Mouse (Mus musculus) limb, embryonic 14.5 days (tissue): ENCODE measurements around the gene Fes. TPM values are rescaled to one million over a fixed set of nuclear protein-coding genes. Genes with fewer than 3 reads are reported as not detected.

ENCODE experiments used
- ATAC-seq: fragments of 200-750 bp; cut with Nextera tagmentation; 2 replicates; pipeline ENCODE4 v1.8.0; 2017; ENCODE audit warnings: low read depth, moderate number of reproducible peaks, moderate TSS enrichment; ENCODE audit not compliant: low FRiP score
- DNase-seq: peaks from one replicate; pipeline ENCODE4 v3.0.0-alpha.2; 2015; ENCODE audit warnings: low spot score
- H3K27ac ChIP-seq: fragments of 300-500 bp; sonication (generic); replicated peaks from 2 replicates; pipeline ENCODE4 v1.5.1; 2014; ENCODE audit warnings: low read depth, mild to moderate bottlenecking, low read length, moderate library complexity, mixed read lengths
- H3K27me3 ChIP-seq: fragments of 300-500 bp; sonication (generic); 2 replicates; pipeline ENCODE4 v1.6.1; 2014; ENCODE audit warnings: low read length, mixed read lengths; ENCODE audit not compliant: control insufficient read depth, insufficient read depth
- H3K36me3 ChIP-seq: fragments of 300-500 bp; sonication (generic); 2 replicates; pipeline ENCODE4 v1.6.1; 2014; ENCODE audit warnings: mild to moderate bottlenecking, low read length, moderate library complexity, mixed read lengths; ENCODE audit not compliant: control insufficient read depth, insufficient read depth
- H3K4me1 ChIP-seq: fragments of 300-500 bp; sonication (generic); 2 replicates; pipeline ENCODE4 v1.6.1; 2014; ENCODE audit warnings: antibody characterized with exemption, low read length, mixed read lengths; ENCODE audit not compliant: control insufficient read depth, insufficient read depth
- H3K4me2 ChIP-seq: fragments of 300-500 bp; sonication (generic); replicated peaks from 2 replicates; pipeline ENCODE4 v1.6.1; 2014; ENCODE audit warnings: low read depth, mild to moderate bottlenecking, low read length, moderate library complexity; ENCODE audit not compliant: severe bottlenecking
- H3K4me3 ChIP-seq: fragments of 300-500 bp; sonication (generic); replicated peaks from 2 replicates; pipeline ENCODE4 v1.5.1; 2014; ENCODE audit warnings: low read length
- H3K9ac ChIP-seq: fragments of 300-500 bp; sonication (generic); 2 replicates; pipeline ENCODE4 v1.6.1; 2014; ENCODE audit warnings: mild to moderate bottlenecking, low read depth, low read length, moderate library complexity; ENCODE audit not compliant: severe bottlenecking
- H3K9me3 ChIP-seq: fragments of 300-500 bp; sonication (generic); 2 replicates; pipeline ENCODE4 v1.6.1; 2016; ENCODE audit warnings: low read length; ENCODE audit not compliant: control insufficient read depth
- POLR2A ChIP-seq: fragments of 200-500 bp; IDR thresholded peaks from 2 replicates; pipeline ENCODE4 v1.8.0; 2012; ENCODE audit warnings: inconsistent platforms, mild to moderate bottlenecking, moderate library complexity, borderline replicate concordance; ENCODE audit not compliant: insufficient read depth, insufficient read length; ENCODE audit errors: extremely low read depth
- WGBS: fragments of 180-500 bp; shearing (Covaris S2); extraction: QIAGEN DNeasy Blood & Tissue Kit; methylation state at CpG from one replicate; pipeline ENCODE4 v1.1.7; 2014; 5-methylcytosine and 5-hydroxymethylcytosine counted together
- polyA plus RNA-seq, 2 experiments: library from polyadenylated mRNA; depleted of rRNA in 1 of 2; stranded (reverse) in 1 of 2; unstranded in 1 of 2; fragments of >200 nt; fragmentation: Nextera tagmentation in 1 of 2; extraction: Ambion mirVana in 1 of 2; gene quantifications; 2 replicates each; pipeline versions ENCODE4 v1.2.1 to v1.2.3; 2012 to 2014

Fes gene
- polyA plus RNA-seq, 2 experiments = 12.6 to 23.5 TPM

- no peak for TF ChIP-seq POLR2A
- Histone ChIP-seq H3K9me3 (no peaks in the 10 kb centered on the region), H3K9ac (no peak overlapping the region), H3K27me3 (no peaks in the 10 kb centered on the region), H3K4me3 (no peak overlapping the region), H3K27ac (no peak overlapping the region), H3K4me2 (no peak overlapping the region), H3K4me1 (peaks cover 3% of the 10 kb centered on the region; the same call in 1 of the 2 replicates), H3K36me3 (peaks cover 81% of the 10 kb centered on the region)
- ATAC-seq = no peak
- DNase-seq = no peak
- 91% methylated on average over 4 of the region's 4 CpGs for WGBS
Measured at GRCm38 (mm10) chr7:80394600-80394999, 6.9 kb upstream of the Fes start.

GRCm38 (mm10) chr7:80392119-80392518 is 4.4 kb upstream of the Fes start:
- 91% methylated on average over 13 of the region's 15 CpGs for WGBS
- no peak for DNase-seq
- Histone ChIP-seq H3K4me1 (peaks cover 16% of the 10 kb centered on the region), H3K4me3 (no peak overlapping the region), H3K9me3 (no peaks in the 10 kb centered on the region), H3K36me3 (peaks cover 73% of the 10 kb centered on the region), H3K27me3 (no peaks in the 10 kb centered on the region), H3K4me2 (no peak overlapping the region), H3K9ac (no peak overlapping the region), H3K27ac (no peak overlapping the region)
- no peak for TF ChIP-seq POLR2A
- ATAC-seq = no peak

- Histone ChIP-seq H3K36me3 (peaks cover 42% of the 10 kb centered on the region), H3K4me1 (peaks cover 24% of the 10 kb centered on the region), H3K27ac (peak overlapping the region; percentile 74), H3K4me3 (peak overlapping the region; percentile 37), H3K9ac (peak overlapping the region; percentile 67), H3K27me3 (no peaks in the 10 kb centered on the region), H3K4me2 (peak overlapping the region; percentile 62), H3K9me3 (no peaks in the 10 kb centered on the region)
- no peak; the same call in 1 of the 2 replicates for ATAC-seq
- 38% methylated on average over 17 of the region's 17 CpGs for WGBS
- DNase-seq = no peak
- TF ChIP-seq POLR2A = no peak
Measured at GRCm38 (mm10) chr7:80387033-80387632, 613 bp downstream of the Fes start.

DNA sequence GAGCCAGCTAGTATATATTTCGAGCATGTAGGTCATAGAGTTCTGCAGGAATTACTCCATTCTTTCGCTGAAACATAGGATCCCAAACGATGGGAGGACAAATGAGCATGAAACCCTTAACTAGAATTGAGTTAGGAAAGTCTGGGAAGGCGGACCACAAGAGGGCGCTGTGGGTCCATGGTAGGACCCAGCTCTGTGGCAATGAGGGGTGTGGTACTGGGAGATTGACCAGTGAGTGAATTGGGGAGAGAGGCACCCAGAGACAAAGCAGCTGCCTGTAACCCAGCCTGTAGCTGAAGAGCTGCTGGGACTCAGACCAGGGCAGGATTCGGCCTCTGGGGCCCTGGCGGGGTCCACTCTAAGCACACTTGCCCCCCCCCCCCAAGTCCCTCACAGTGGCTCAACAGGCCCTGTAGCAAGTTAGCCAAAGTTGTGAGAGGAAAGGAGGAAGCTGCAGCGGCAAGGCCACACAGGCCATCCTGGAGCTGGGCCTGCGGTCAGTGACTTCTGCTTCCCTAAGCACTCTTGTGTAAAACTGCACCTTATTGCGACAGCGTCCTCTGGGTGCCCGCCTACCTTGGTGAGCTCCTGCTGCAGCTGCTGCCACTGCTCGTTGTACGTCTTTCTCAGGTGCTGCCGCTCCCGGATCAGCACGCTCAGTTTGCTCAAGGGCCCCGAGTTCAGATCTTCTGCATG is 1.4 kb downstream of the Fes start:
- Histone ChIP-seq H3K4me1 (peaks cover 24% of the 10 kb centered on the region), H3K27me3 (no peaks in the 10 kb centered on the region), H3K27ac (peak overlapping the region; percentile 29; the same call in 1 of the 2 replicates), H3K4me2 (peak overlapping the region; percentile 62), H3K9me3 (no peaks in the 10 kb centered on the region), H3K9ac (no peak overlapping the region), H3K4me3 (peak overlapping the region; percentile 37; the same call in 1 of the 2 replicates), H3K36me3 (peaks cover 38% of the 10 kb centered on the region)
- no peak for TF ChIP-seq POLR2A
- peak; percentile 72 for ATAC-seq
- 42% methylated on average over 16 of the region's 18 CpGs for WGBS
- DNase-seq = peak; percentile 95

DNA sequence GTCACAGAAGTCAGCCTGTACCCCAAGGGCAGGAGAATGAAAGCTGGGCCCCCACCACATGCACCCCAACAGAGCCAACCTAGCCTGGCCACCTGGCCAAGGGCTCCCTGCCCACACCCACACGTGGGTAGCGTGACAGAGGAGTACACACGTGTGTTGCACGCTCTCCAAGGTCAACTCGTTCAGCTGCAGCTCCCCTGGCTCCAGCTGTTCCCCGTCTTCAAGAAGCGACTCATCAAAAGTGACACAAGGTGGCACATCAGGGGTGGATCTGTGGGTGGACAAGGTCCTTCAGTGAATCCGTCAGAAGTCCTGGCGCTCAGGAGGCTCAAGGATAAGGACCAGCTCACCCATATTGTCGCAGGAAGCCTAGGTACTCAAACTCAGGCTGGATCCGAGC is 4.8 kb downstream of the Fes start:
- DNase-seq (no peak), ATAC-seq (no peak)
- H3K4me2 ChIP-seq = no peak overlapping the region
- WGBS = 71% methylated on average over 11 of the region's 11 CpGs
- no peak overlapping the region for H3K4me3 ChIP-seq
- no peak overlapping the region for H3K27ac ChIP-seq
- no peaks in the 10 kb centered on the region for H3K27me3 ChIP-seq
- H3K36me3 ChIP-seq = peaks cover 41% of the 10 kb centered on the region
- peaks cover 16% of the 10 kb centered on the region for H3K4me1 ChIP-seq
- no peaks in the 10 kb centered on the region for H3K9me3 ChIP-seq
- no peak for TF ChIP-seq POLR2A
- H3K9ac ChIP-seq = no peak overlapping the region
